Mouse (Mus musculus) layer of hippocampus, adult 11-12 months (tissue): ENCODE results near the gene Qrich2.
"Not testable (repeated sequence)": the region's sequence is repeated elsewhere in the genome, so short reads cannot be mapped to it uniquely, and the experiment has no call there.

ENCODE experiments used
- DNase-seq: peaks from one replicate; pipeline ENCODE4 v3.0.0; 2022; ENCODE audit warnings: low spot score

Gene Qrich2

DNA sequence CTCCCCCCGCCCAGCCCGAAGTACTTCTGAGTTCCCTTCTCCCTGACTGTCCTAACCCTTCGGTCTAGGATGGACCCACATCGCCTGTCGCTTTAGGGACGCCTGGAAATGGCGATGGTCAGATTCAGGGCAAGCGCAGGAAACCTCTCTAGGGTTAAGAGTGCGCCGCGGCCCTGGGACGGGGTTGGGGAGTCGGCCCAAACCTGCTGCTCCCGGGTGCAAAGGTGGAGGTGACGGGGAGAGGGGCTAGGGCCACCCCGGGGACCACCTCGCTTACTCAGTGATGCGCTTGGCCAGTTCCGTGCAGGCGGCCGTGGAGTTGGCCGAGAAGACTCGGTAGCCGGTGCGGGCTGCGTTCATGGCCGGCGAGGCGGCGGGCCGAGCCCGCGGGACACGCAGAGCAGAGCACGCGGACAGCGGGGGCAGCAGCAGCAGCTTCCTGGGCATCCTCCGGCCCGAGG lies 23.8 kb upstream of the Qrich2 start:
- no peak for DNase-seq

DNA sequence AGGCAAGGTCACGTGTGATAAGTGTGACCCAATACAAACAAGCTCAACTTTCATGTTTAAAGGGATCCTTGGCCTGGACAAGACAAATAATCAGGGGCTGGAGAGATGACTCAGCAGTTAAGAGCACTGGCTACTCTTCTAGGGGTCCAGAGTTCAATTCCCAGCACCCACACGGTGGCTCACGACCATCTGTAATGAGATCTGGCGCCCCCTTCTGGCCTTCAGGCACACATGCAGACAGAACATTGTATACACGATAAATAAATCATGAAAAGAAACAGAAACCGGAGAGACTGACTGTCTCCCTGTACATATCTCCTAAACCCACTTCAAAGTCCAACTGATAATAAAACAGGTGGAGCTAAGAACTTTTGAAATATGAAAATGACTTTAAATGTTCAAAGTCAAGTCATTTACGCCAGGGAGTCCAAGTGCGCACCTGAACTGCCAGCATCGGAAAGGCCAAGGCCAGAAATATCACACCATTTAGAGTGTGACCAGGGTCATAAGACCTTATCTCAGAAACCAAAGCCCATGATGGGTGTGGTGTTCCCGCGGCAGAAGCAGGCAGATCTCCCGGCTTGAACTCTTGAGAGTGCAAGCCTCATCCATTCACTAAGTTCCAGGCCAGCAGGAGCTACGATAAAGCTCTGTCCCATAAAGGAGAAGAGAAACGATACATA lies 22.8 kb upstream of the Qrich2 start:
- DNase-seq: no peak

DNA sequence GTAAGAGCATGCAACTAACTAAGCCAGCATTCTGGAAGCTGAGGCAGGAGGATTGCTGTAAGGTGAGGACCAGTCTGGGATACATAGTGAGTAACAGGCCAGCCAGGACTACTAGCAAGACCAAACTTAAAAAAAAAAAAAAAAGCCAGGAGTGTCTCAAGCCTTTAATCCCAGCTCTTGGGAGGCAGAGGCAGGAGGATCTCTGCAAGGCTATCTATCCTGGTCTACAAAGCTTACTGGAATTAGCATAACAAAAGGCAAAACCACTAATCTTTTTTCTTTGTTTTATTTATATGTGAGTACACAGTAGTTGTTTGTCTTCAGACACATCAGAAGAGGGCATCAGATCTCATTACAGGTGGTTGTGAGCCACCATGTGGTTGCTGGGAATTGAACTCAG lies 22.2 kb upstream of the Qrich2 start:
- no peak for DNase-seq

DNA sequence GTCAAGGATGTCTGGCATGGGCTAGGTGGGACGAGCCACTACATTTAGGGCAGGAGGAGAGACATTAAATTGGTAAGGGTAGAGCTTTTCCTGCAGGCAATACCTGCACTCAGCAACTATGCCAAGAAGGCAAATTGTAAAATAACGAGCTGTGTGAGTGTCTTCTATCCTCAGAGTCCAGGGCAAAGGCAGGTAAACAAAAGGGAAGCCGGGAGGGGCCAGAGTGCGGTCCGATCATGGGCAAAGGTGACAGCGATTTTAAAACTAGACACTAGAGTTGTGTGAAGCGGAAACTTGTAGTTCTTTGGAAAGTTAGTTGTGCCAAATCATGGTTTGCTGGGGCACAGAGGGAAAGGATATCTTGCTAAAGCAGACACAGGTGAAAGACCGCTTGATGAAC lies 18.2 kb upstream of the Qrich2 start:
- DNase-seq: no peak

DNA sequence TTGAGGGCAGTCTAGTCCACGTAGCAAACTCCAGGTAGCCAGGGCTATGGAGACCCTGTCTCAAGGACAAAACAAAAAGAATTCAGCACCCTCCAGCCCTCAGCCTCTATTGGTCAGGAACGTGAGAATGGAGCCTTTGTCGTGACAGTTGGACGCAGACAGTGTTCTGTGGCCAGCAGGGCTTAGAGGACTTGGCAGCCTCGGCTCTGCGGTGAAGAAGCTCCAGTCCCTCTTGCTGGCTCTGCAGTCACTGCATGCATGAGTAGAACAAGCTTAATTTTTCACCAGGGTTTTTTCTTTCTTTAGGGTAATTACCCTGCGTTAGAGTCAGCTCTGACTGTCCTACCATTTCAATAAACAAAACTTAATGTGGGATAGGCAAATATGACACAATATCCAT lies 15.7 kb upstream of the Qrich2 start:
- DNase-seq: peak; percentile 27

- DNase-seq: no peak
These were observed 14.9 kb upstream of the Qrich2 start for GRCm38 (mm10) chr11:116480975-116481374.

DNA sequence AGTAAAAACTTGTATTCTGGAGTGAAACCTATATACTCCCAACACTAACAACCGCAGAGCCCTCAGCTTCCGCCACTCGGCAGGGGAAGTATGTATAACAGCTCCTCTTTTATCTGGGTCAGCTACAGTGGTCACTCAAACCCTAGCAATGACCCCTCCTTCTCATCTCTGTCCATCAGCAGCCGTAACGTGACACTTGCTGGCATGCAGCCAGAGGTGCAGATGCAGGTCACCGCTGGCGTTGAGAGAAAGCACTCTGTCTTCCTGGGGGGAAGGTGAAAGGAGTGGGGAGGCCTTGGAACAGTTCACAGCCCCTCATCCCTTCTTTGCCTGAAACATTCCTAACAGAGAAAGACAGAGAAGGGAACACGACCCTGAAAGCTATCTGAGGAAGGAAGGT lies 13.8 kb upstream of the Qrich2 start:
- DNase-seq: no peak

GRCm38 (mm10) chr11:116478978-116479377 lies 12.9 kb upstream of the Qrich2 start:
- DNase-seq: no peak

GRCm38 (mm10) chr11:116477160-116477759 lies 11.2 kb upstream of the Qrich2 start:
- DNase-seq: peak; percentile 22

- no peak for DNase-seq
These were observed 10.7 kb upstream of the Qrich2 start for GRCm38 (mm10) chr11:116476696-116477095.

DNA sequence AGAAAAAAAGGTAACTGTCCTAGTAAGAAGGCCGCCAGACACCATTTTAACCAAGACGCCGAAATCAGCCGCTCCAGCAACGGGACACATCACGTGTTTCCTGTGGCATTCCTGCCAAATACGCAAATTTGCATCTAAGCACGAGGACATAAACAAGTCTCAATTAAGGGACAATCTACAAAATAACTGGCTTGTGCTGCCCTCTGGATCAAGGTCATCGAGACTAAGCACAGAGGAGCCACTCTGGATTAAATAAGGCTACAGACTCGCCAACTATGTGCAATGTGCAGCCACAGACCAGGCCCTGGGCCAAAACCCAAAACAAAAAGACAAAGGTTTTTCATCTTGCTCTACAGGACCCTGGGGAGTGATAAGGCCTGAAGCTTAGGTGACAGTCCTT lies 10.0 kb upstream of the Qrich2 start:
- no peak for DNase-seq

- no peak for DNase-seq
These were observed 6.2 kb upstream of the Qrich2 start for GRCm38 (mm10) chr11:116472275-116472674.

GRCm38 (mm10) chr11:116470896-116471295 lies 4.9 kb upstream of the Qrich2 start:
- DNase-seq: no peak

DNA sequence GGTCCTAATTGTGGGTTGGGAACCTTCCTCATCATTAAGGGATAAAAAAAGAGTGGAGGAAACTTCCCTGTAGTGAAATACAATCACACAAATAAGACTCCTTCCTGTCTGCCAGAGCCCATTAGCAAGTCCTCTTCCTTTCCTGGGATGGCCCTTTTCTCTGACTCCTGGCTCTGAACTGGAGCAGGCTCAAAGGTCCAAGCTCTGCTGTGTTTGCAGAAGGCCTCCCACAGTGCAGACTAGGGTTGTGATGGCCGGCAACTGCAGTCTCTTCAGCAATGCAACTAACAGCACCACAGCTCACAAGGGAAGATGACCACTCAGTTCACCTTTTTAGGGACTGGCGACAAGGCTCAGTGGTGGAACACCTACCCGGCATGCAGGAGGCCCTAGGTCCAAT lies 4.2 kb upstream of the Qrich2 start:
- DNase-seq: no peak

- not testable (repeated sequence) for DNase-seq
These were observed 2.3 kb upstream of the Qrich2 start for GRCm38 (mm10) chr11:116468338-116468737.

DNA sequence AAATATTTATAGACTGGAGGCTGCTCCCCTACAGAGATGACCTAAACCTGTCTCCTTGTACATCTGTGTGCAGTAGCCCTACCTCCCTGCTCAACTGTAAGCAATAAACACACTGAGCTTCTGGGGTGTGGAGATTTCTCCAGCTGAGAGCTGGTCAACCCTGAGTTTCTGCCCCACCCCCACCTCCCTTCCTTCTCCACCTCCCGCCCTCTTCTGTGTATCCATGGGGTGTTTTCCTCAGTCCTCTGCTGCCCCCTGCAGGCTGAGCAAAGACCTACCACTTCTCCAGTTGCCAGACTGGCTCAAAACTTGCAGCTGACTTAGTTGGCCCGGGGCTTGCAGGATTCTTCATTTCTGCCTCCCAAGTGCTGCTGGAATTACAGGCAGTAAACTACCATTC lies 2.2 kb downstream of the Qrich2 start:
- peak; percentile 82 for DNase-seq

- DNase-seq: no peak
These were observed 2.7 kb downstream of the Qrich2 start for GRCm38 (mm10) chr11:116463338-116463737.

DNA sequence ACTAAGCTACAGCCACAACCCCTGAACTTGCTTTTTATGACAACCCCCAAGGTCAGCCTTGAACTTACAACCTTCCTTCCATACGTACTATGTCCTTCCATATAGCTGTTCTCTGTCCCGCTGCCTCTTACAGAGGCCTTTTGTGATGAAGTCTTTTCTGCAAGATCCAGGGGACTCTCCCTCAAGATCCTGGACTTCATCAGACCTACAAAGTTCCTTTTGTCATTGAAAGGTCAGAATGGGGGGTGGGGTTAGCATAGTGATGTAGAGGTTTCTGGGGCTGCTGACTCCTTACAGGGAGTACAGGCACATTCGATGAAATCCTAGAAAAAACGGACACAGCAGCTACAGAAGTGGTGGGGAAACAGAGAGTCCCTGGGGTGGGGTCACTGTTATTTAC lies 6.3 kb downstream of the Qrich2 start:
- DNase-seq: no peak

DNA sequence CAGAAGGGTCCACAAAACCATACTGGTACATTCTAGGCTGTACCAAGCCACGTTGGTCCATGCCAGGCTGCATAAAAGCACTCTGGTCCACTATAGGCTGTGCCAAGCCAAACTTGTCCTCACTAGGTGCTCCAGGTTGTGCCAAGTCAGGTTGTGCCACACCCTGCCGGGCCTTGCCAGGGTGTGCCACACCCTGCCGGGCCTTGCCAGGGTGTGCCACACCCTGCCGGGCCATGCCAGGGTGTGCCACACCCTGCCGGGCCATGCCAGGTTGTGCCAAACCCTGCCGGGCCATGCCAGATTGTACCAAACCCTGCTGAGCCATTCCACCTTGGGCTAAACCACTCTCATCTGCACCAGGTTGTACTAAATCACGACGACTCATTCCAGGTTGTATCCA lies 9.8 kb downstream of the Qrich2 start:
- DNase-seq: no peak

DNA sequence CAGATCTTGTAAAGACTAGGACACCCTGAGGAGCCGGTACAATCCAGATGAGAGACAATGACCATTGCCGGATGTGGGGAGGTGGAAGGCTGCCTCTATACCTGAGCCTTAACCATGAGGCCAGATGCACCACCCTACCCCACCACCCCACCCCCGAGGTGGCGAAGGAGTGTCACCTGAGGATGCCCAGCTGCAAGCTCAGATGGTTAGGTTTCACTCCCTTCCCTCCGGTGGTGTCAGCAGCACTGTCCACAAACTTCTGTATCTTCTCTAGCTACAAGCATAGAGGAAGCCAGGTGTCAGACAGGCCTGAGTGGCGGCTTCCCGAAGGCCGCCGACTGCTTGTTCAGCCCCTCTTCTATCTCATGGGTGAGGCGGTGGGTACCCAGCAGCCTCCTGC lies 12.2 kb downstream of the Qrich2 start:
- no peak for DNase-seq

DNA sequence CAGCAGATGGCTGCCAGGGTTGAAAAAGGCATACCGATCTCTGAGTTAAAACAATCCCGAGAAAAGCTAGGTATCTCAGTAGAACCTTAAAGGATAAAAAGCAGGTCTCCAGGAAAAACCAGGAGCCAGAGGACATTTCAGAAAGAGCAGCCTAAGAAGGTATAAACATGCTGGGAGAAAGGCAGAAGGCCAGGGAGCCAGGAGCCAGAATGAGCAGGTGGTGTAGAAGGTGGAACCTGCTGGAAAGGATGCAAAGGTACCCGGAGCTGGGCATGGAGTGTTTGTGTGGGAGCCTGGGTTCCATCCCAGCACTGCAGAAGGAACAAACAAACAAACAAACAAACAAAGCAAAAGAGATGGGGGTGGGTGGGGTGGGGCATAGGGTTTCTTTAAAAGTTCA lies 16.7 kb downstream of the Qrich2 start:
- DNase-seq: no peak

DNA sequence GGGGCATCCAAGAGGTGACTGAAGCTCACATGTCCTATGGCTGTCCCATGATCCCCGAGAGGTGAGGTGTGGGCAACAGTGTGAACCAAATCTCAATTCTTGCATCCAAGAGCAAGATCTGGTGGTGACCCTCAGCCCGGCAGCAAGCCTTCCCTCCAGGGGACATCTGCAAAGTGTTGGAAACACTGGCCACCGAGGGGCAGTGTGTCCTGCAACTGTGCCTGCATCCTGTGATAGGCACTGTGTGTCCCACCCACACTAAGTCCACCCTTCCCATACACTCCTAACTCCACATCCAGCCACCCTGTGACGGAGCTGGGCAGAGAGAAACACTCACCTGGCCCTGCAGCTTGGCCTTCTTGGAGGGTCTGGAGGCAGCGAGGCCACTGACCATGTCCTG lies 18.2 kb downstream of the Qrich2 start:
- no peak for DNase-seq

GRCm38 (mm10) chr11:116446308-116446887 lies 19.6 kb downstream of the Qrich2 start:
- no peak for DNase-seq
